Mouse (Mus musculus) forebrain, postnatal 0 days (tissue): ENCODE measurements around the gene Myo18a. TPM values are rescaled to one million over a fixed set of nuclear protein-coding genes. Genes with fewer than 3 reads are reported as not detected.
A peak's percentile ranks its signal among the peaks of the same experiment; 100 is the strongest.

ENCODE experiments used
- ATAC-seq: fragments of 200-750 bp; cut with Nextera tagmentation; 2 replicates; pipeline ENCODE4 v1.8.0; 2017; ENCODE audit warnings: mild to moderate bottlenecking, moderate library complexity
- DNase-seq: peaks from one replicate; pipeline ENCODE4 v3.0.0-alpha.2; 2015
- H3K27ac ChIP-seq: fragments of 300-500 bp; sonication (generic); 2 replicates; pipeline ENCODE4 v1.5.1; 2014; ENCODE audit warnings: low read depth, mild to moderate bottlenecking, antibody characterized with exemption, low read length, moderate library complexity, mixed read lengths
- H3K27me3 ChIP-seq: fragments of 300-500 bp; sonication (generic); 2 replicates; pipeline ENCODE4 v1.6.1; 2014; ENCODE audit warnings: mild to moderate bottlenecking, low read length, mixed read lengths; ENCODE audit not compliant: insufficient read depth
- H3K36me3 ChIP-seq: fragments of 300-500 bp; sonication (generic); 2 replicates; pipeline ENCODE4 v1.6.1; 2014; ENCODE audit warnings: mild to moderate bottlenecking, moderate library complexity; ENCODE audit not compliant: insufficient read depth
- H3K4me1 ChIP-seq: fragments of 300-500 bp; sonication (generic); 2 replicates; pipeline ENCODE4 v1.6.1; 2014; ENCODE audit warnings: antibody characterized with exemption; ENCODE audit not compliant: insufficient read depth
- H3K4me2 ChIP-seq: fragments of 300-500 bp; sonication (generic); 2 replicates; pipeline ENCODE4 v1.6.1; 2014; ENCODE audit warnings: low read depth, mild to moderate bottlenecking, moderate library complexity
- H3K4me3 ChIP-seq: fragments of 300-500 bp; sonication (generic); 2 replicates; pipeline ENCODE4 v1.5.1; 2014; ENCODE audit warnings: low read depth, low read length, mixed read lengths
- H3K9ac ChIP-seq: fragments of 300-500 bp; sonication (generic); 2 replicates; pipeline ENCODE4 v1.6.1; 2014; ENCODE audit warnings: mild to moderate bottlenecking
- H3K9me3 ChIP-seq: fragments of 300-500 bp; sonication (generic); 2 replicates; pipeline ENCODE4 v1.6.1; 2016; ENCODE audit warnings: low read length
- CTCF ChIP-seq: sonication (generic); IDR thresholded peaks from 2 replicates; pipeline ENCODE4 v1.5.1; 2016; ENCODE audit warnings: antibody characterized with exemption, control low read depth, low read depth
- WGBS: fragments of 180-500 bp; shearing (Covaris S2); extraction: QIAGEN DNeasy Blood & Tissue Kit; methylation state at CpG from one replicate; pipeline ENCODE4 v1.1.7; 2014; 5-methylcytosine and 5-hydroxymethylcytosine counted together
- polyA plus RNA-seq: library from polyadenylated mRNA; unstranded; fragments of >200 nt; fragmentation: Nextera tagmentation; extraction: Ambion mirVana; gene quantifications from 2 replicates; pipeline ENCODE4 v1.2.1, GENCODE M21; 2015
- total RNA-seq: library from RNA; depleted of rRNA; stranded (reverse); fragments of >200 nt; gene quantifications from 2 replicates; pipeline ENCODE4 v1.2.3, GENCODE M21; 2014

The Myo18a gene
- total and polyA plus RNA-seq, 2 experiments from 2014 or later, result 33.8 to 85.2 TPM

DNA sequence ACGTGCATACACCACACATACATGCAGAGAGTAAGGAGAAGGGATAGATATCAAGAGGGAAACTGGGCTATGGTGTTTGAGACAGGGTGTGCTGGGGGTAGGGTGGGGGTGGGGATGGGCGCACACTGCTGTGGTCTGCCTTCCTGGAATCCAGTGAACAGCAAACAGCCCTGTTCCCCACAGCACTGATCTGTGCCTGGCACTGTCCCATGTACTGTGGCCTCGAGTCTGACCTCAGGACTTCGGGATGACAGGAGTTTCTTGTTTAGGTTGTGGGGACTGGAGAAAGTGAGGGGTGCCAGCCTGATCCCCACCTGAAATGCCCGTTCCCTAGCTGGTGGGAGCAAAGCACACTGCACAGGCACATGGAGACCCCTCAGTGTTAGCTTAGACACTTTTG lies 24.7 kb downstream of the Myo18a start, which contains the start of gene Gm10277:
Gene Gm10277, minus strand, starts transcription at position 41 of the 400 bp plus-strand sequence.
- no peak for DNase-seq
- H3K4me2 ChIP-seq, result no peak within 1 kb of the TSS
- H3K36me3 ChIP-seq, result no peaks in the 10 kb centered on the region
- no peak within 1 kb of the TSS for H3K4me3 ChIP-seq
- H3K9me3 ChIP-seq, result no peaks in the 10 kb centered on the region
- no peaks in the 10 kb centered on the region for H3K27me3 ChIP-seq
- peaks cover 20% of the 10 kb centered on the region; the same call in 1 of the 2 replicates for H3K4me1 ChIP-seq
- no peak within 1 kb of the TSS for H3K9ac ChIP-seq
- no peak for TF ChIP-seq CTCF
- no peak for ATAC-seq
- peak within 1 kb of the TSS; percentile 24; the same call in 1 of the 2 replicates for H3K27ac ChIP-seq
- 85% methylated on average over 5 of the region's 5 CpGs for WGBS

DNA sequence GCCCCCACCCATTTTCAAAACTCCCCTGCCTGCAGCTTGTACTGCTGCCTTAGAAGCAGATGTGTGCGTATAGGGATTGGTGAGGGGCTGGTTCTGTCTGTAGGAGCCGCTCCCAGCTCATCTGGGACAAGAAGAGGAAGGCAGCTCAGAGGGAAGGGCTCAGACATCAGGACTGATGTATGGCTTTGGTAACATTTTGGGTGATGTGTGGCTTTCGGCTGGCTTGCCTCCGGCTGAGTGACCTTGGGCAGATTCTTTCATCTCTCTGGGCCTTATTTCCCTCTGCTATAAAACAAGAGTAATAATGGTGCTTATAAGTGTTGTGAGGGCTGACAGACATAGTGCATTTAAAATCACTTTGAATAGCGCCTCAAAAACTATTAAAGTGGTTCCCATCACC lies 26.5 kb downstream of the Myo18a start:
- ATAC-seq, result no peak
- Histone ChIP-seq H3K4me2 (no peak overlapping the region), H3K9me3 (no peaks in the 10 kb centered on the region), H3K4me1 (peaks cover 5% of the 10 kb centered on the region; the same call in 1 of the 2 replicates), H3K27me3 (no peaks in the 10 kb centered on the region), H3K4me3 (no peak overlapping the region), H3K36me3 (no peaks in the 10 kb centered on the region), H3K9ac (no peak overlapping the region), H3K27ac (no peak overlapping the region)
- TF ChIP-seq CTCF, result no peak
- no peak for DNase-seq
- WGBS, result 90% methylated on average over 5 of the region's 5 CpGs

DNA sequence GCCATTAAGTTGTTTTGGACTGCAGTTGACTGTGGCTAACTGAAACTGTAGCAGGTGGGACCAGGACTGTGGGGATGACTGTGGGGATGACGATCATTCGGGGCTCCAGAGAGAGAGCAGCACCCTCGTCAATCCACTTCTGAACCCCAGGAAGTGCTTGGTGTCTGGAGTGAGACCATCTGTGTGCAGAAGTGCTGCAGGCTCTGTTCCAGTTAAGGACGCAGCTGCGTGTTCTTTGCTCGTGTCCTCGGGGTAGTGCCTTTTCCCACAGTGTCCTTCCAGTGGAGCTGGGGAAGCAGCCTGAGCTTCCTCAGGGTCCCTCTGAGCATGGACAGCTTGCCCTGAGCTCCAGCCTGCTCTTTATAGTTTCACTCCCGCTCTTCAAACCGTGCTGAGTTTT lies 27.2 kb downstream of the Myo18a start:
- no peaks in the 10 kb centered on the region for H3K27me3 ChIP-seq
- H3K4me1 ChIP-seq, result peaks cover 5% of the 10 kb centered on the region; the same call in 1 of the 2 replicates
- no peak overlapping the region for H3K4me3 ChIP-seq
- H3K9me3 ChIP-seq, result no peaks in the 10 kb centered on the region
- TF ChIP-seq CTCF, result no peak
- H3K27ac ChIP-seq, result peak overlapping the region; percentile 78
- no peaks in the 10 kb centered on the region for H3K36me3 ChIP-seq
- DNase-seq (no peak), ATAC-seq (no peak)
- no peak overlapping the region for H3K4me2 ChIP-seq
- WGBS, result 38% methylated on average over 9 of the region's 9 CpGs
- no peak overlapping the region for H3K9ac ChIP-seq

DNA sequence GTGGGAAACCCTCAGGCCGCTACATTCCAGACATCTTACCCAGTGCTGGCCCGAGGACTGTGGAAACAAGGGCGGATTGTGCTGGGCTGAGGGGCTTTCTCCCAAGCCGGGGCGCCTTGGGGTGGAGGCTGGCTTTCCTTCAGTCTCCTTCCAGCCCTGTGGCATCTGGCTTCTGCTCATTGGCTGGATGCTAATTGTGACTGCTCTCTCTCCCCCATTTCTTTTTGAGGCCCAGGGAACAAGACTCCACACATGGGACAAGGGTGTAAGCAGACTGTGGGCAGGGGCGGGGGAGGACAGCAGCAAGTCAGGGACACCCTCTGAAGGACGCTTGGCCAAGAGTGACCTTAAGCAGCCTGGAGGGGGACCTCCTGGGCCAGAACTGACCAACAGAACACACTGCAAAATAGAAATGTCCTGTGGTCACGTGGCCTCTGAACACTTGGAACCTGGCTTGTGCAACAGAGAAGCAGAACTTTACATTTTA lies 28.2 kb downstream of the Myo18a start:
- no peaks in the 10 kb centered on the region for H3K36me3 ChIP-seq
- peak overlapping the region; percentile 0; the same call in 1 of the 2 replicates for H3K9ac ChIP-seq
- no peak for DNase-seq
- ATAC-seq, result peak; percentile 67
- 23% methylated on average over 8 of the region's 8 CpGs for WGBS
- no peak overlapping the region for H3K4me3 ChIP-seq
- H3K27ac ChIP-seq, result peak overlapping the region; percentile 78
- no peak overlapping the region for H3K4me2 ChIP-seq
- no peak for TF ChIP-seq CTCF
- H3K4me1 ChIP-seq, result peaks cover 5% of the 10 kb centered on the region; the same call in 1 of the 2 replicates
- no peaks in the 10 kb centered on the region for H3K9me3 ChIP-seq
- H3K27me3 ChIP-seq, result no peaks in the 10 kb centered on the region

DNA sequence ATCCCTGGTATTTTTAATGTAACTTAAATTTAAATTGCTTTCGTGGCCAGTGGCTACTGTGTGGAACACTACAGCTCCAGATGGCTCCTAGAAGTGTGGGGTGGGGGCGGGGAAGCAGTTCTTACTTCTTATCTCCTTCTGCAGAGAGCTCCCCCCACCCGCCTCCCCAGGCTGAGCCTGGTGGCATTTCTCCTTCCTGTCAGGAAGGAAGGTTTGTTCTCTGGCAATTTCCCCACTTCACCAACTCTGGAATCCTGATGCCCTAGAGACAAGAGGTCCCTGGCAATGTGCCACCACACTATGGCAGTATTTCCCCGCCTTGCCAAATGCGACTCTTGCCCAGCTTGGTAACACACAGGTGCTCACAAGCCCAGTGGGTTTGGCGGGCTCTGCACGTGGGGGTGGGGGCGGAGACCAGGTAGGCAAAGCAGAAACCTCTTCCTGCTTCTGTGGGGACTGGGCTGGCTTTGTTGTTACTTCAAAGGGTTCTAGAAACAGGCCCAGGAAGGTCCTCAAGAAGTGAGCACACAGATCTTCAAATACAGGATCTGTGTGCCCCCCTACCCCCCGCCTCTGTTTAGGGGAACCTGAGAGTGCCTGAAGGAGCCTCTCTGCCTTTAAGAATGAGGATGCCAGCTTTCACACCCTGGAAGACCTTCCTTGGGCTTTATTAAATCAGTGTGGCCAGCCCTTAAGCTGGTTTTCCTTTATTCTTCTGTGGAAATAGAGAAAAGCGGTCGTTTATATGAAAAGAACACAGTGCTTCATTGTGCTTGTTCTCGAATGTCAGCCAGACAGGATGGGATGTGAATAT lies 28.9 kb downstream of the Myo18a start:
- WGBS, result 20% methylated on average over 12 of the region's 12 CpGs

DNA sequence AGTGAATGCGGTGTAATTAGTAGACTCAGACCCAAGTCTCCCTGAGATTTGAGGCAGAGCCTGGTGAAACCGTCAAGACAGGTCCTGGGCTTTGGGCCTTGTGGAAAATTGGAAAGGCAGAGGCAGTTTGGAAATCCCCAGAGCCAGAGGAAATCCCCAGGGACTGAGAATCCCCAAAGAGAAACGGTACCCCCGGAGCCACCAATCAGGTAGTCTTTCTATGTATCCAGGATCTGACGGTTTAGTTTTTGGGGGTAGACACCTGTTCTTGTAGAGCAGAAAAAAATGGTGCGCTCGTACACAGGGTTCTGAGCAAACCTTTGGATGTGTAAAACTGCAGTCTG lies 29.5 kb downstream of the Myo18a start:
- ATAC-seq, result no peak
- peak overlapping the region; percentile 59; the same call in 1 of the 2 replicates for H3K4me2 ChIP-seq

More for the DNA sequence above, 28.9 kb downstream of the Myo18a start:
- H3K4me1 ChIP-seq, result peaks cover 5% of the 10 kb centered on the region; the same call in 1 of the 2 replicates
- peak overlapping the region; percentile 78 for H3K27ac ChIP-seq
- DNase-seq, result no peak
- peak overlapping the region; percentile 6; the same call in 1 of the 2 replicates for H3K9ac ChIP-seq
- no peaks in the 10 kb centered on the region for H3K27me3 ChIP-seq
- no peak for TF ChIP-seq CTCF
- H3K4me2 ChIP-seq, result no peak overlapping the region
- H3K36me3 ChIP-seq, result no peaks in the 10 kb centered on the region
- no peaks in the 10 kb centered on the region for H3K9me3 ChIP-seq
- no peak overlapping the region for H3K4me3 ChIP-seq
- ATAC-seq, result no peak

More for the DNA sequence above, 29.5 kb downstream of the Myo18a start:
- H3K4me3 ChIP-seq, result no peak overlapping the region
- no peak for DNase-seq
- WGBS, result 37% methylated on average over 7 of the region's 7 CpGs
- H3K27me3 ChIP-seq, result no peaks in the 10 kb centered on the region
- peak overlapping the region; percentile 6; the same call in 1 of the 2 replicates for H3K9ac ChIP-seq
- H3K36me3 ChIP-seq, result no peaks in the 10 kb centered on the region
- peaks cover 5% of the 10 kb centered on the region; the same call in 1 of the 2 replicates for H3K4me1 ChIP-seq
- peak overlapping the region; percentile 78 for H3K27ac ChIP-seq
- no peaks in the 10 kb centered on the region for H3K9me3 ChIP-seq
- TF ChIP-seq CTCF, result no peak
